Mouse (Mus musculus) limb, embryonic 14.5 days (tissue): ENCODE results near the gene Olfr829. TPM values are rescaled to one million over a fixed set of nuclear protein-coding genes. Genes with fewer than 3 reads are reported as not detected.
"Not testable (repeated sequence)": the region's sequence is repeated elsewhere in the genome, so short reads cannot be mapped to it uniquely, and the experiment has no call there.

Source experiments
- ATAC-seq: fragments of 200-750 bp; cut with Nextera tagmentation; 2 replicates; pipeline ENCODE4 v1.8.0; 2017; ENCODE audit warnings: low read depth, moderate number of reproducible peaks, moderate TSS enrichment; ENCODE audit not compliant: low FRiP score
- DNase-seq: peaks from one replicate; pipeline ENCODE4 v3.0.0-alpha.2; 2015; ENCODE audit warnings: low spot score
- H3K27ac ChIP-seq: fragments of 300-500 bp; sonication (generic); replicated peaks from 2 replicates; pipeline ENCODE4 v1.5.1; 2014; ENCODE audit warnings: low read depth, mild to moderate bottlenecking, low read length, moderate library complexity, mixed read lengths
- H3K27me3 ChIP-seq: fragments of 300-500 bp; sonication (generic); 2 replicates; pipeline ENCODE4 v1.6.1; 2014; ENCODE audit warnings: low read length, mixed read lengths; ENCODE audit not compliant: control insufficient read depth, insufficient read depth
- H3K36me3 ChIP-seq: fragments of 300-500 bp; sonication (generic); 2 replicates; pipeline ENCODE4 v1.6.1; 2014; ENCODE audit warnings: mild to moderate bottlenecking, low read length, moderate library complexity, mixed read lengths; ENCODE audit not compliant: control insufficient read depth, insufficient read depth
- H3K4me1 ChIP-seq: fragments of 300-500 bp; sonication (generic); 2 replicates; pipeline ENCODE4 v1.6.1; 2014; ENCODE audit warnings: antibody characterized with exemption, low read length, mixed read lengths; ENCODE audit not compliant: control insufficient read depth, insufficient read depth
- H3K4me2 ChIP-seq: fragments of 300-500 bp; sonication (generic); replicated peaks from 2 replicates; pipeline ENCODE4 v1.6.1; 2014; ENCODE audit warnings: low read depth, mild to moderate bottlenecking, low read length, moderate library complexity; ENCODE audit not compliant: severe bottlenecking
- H3K4me3 ChIP-seq: fragments of 300-500 bp; sonication (generic); replicated peaks from 2 replicates; pipeline ENCODE4 v1.5.1; 2014; ENCODE audit warnings: low read length
- H3K9ac ChIP-seq: fragments of 300-500 bp; sonication (generic); 2 replicates; pipeline ENCODE4 v1.6.1; 2014; ENCODE audit warnings: mild to moderate bottlenecking, low read depth, low read length, moderate library complexity; ENCODE audit not compliant: severe bottlenecking
- H3K9me3 ChIP-seq: fragments of 300-500 bp; sonication (generic); 2 replicates; pipeline ENCODE4 v1.6.1; 2016; ENCODE audit warnings: low read length; ENCODE audit not compliant: control insufficient read depth
- POLR2A ChIP-seq: fragments of 200-500 bp; IDR thresholded peaks from 2 replicates; pipeline ENCODE4 v1.8.0; 2012; ENCODE audit warnings: inconsistent platforms, mild to moderate bottlenecking, moderate library complexity, borderline replicate concordance; ENCODE audit not compliant: insufficient read depth, insufficient read length; ENCODE audit errors: extremely low read depth
- WGBS: fragments of 180-500 bp; shearing (Covaris S2); extraction: QIAGEN DNeasy Blood & Tissue Kit; methylation state at CpG from one replicate; pipeline ENCODE4 v1.1.7; 2014; 5-methylcytosine and 5-hydroxymethylcytosine counted together
- polyA plus RNA-seq, 2 experiments: library from polyadenylated mRNA; depleted of rRNA in 1 of 2; stranded (reverse) in 1 of 2; unstranded in 1 of 2; fragments of >200 nt; fragmentation: Nextera tagmentation in 1 of 2; extraction: Ambion mirVana in 1 of 2; gene quantifications; 2 replicates each; pipeline versions ENCODE4 v1.2.1 to v1.2.3; 2012 to 2014

The Olfr829 gene
- polyA plus RNA-seq (2012; rRNA removed) = not detected in 2 replicates
- polyA plus RNA-seq (2014; fragmentation: Nextera tagmentation; extraction: Ambion mirVana) = not detected in 2 replicates

GRCm38 (mm10) chr9:18854633-18855032 is at the start of gene Olfr829:
Olfr829 (plus strand) TSS chr9:18854933.
- Histone ChIP-seq H3K27ac (no peak within 1 kb of the TSS), H3K9ac (no peak within 1 kb of the TSS), H3K36me3 (no peaks in the 10 kb centered on the region), H3K4me3 (no peak within 1 kb of the TSS), H3K4me1 (no peaks in the 10 kb centered on the region), H3K4me2 (no peak within 1 kb of the TSS), H3K9me3 (no peaks in the 10 kb centered on the region), H3K27me3 (no peaks in the 10 kb centered on the region)
- ATAC-seq (no peak), DNase-seq (no peak)
- TF ChIP-seq POLR2A = no peak
- WGBS = 71% methylated on average over 1 of the region's 1 CpGs

GRCm38 (mm10) chr9:18819426-18819825 is 35.3 kb upstream of the Olfr829 start, which contains the start of gene Olfr828:
Olfr828 (minus strand) TSS chr9:18819526.
- Histone ChIP-seq H3K4me3 (no peak within 1 kb of the TSS), H3K9ac (no peak within 1 kb of the TSS), H3K4me2 (no peak within 1 kb of the TSS), H3K4me1 (no peaks in the 10 kb centered on the region), H3K36me3 (no peaks in the 10 kb centered on the region), H3K27ac (no peak within 1 kb of the TSS), H3K27me3 (no peaks in the 10 kb centered on the region), H3K9me3 (no peaks in the 10 kb centered on the region)
- ATAC-seq = no peak
- no peak for DNase-seq
- no peak for TF ChIP-seq POLR2A

- H3K27me3 ChIP-seq = no peaks in the 10 kb centered on the region
- H3K9ac ChIP-seq = no peak within 1 kb of the TSS
- no peaks in the 10 kb centered on the region for H3K4me1 ChIP-seq
- DNase-seq (no peak), ATAC-seq (no peak)
- H3K4me2 ChIP-seq = no peak within 1 kb of the TSS
- H3K4me3 ChIP-seq = no peak within 1 kb of the TSS
- no peak within 1 kb of the TSS for H3K27ac ChIP-seq
- H3K9me3 ChIP-seq = no peaks in the 10 kb centered on the region
- TF ChIP-seq POLR2A = no peak
- H3K36me3 ChIP-seq = no peaks in the 10 kb centered on the region
Measured at GRCm38 (mm10) chr9:18874393-18874792, 19.7 kb downstream of the Olfr829 start, which contains the start of gene Olfr830. Olfr830 (plus strand) TSS chr9:18874693.

GRCm38 (mm10) chr9:18907699-18908098 is 53.0 kb downstream of the Olfr829 start:
- not testable (repeated sequence) for DNase-seq, H3K9me3 ChIP-seq, H3K36me3 ChIP-seq, H3K4me3 ChIP-seq, H3K27ac ChIP-seq, ATAC-seq, H3K4me2 ChIP-seq, H3K4me1 ChIP-seq, H3K27me3 ChIP-seq, H3K9ac ChIP-seq
- 77% methylated on average over 2 of the region's 2 CpGs for WGBS

Other genes starting within 250 kb of the Olfr829 start
- gene Muc16, start 180.4 kb upstream of the Olfr829 start, polyA plus RNA-seq (2012; rRNA removed) = 0.59 TPM in 1 of 2 replicates, not detected in the other
- gene Muc16, start 180.4 kb upstream of the Olfr829 start, polyA plus RNA-seq (2014; fragmentation: Nextera tagmentation; extraction: Ambion mirVana) = not detected in 2 replicates
- gene Olfr24, start 90.9 kb upstream of the Olfr829 start, polyA plus RNA-seq (2012; rRNA removed) = not detected in 2 replicates
- gene Olfr24, start 90.9 kb upstream of the Olfr829 start, polyA plus RNA-seq (2014; fragmentation: Nextera tagmentation; extraction: Ambion mirVana) = not detected in 2 replicates
- gene Olfr828, start 35.4 kb upstream of the Olfr829 start, polyA plus RNA-seq (2012; rRNA removed) = not detected in 2 replicates
- not detected in 2 replicates for gene Olfr828, start 35.4 kb upstream of the Olfr829 start, polyA plus RNA-seq (2014; fragmentation: Nextera tagmentation; extraction: Ambion mirVana)
- gene Olfr830, start 19.8 kb downstream of the Olfr829 start, polyA plus RNA-seq (2012; rRNA removed) = not detected in 2 replicates
- not detected in 2 replicates for gene Olfr830, start 19.8 kb downstream of the Olfr829 start, polyA plus RNA-seq (2014; fragmentation: Nextera tagmentation; extraction: Ambion mirVana)
- not detected in 2 replicates for gene Olfr832, start 82.2 kb downstream of the Olfr829 start, polyA plus RNA-seq (2012; rRNA removed)
- gene Olfr832, start 82.2 kb downstream of the Olfr829 start, polyA plus RNA-seq (2014; fragmentation: Nextera tagmentation; extraction: Ambion mirVana) = not detected in 2 replicates
- gene Olfr834, start 133.1 kb downstream of the Olfr829 start, polyA plus RNA-seq (2012; rRNA removed) = not detected in 2 replicates
- gene Olfr834, start 133.1 kb downstream of the Olfr829 start, polyA plus RNA-seq (2014; fragmentation: Nextera tagmentation; extraction: Ambion mirVana) = not detected in 2 replicates
- gene Olfr835, start 177.8 kb downstream of the Olfr829 start, polyA plus RNA-seq (2012; rRNA removed) = not detected in 2 replicates
- gene Olfr835, start 177.8 kb downstream of the Olfr829 start, polyA plus RNA-seq (2014; fragmentation: Nextera tagmentation; extraction: Ambion mirVana) = not detected in 2 replicates